Mouse (Mus musculus): ENCODE measurements around the gene Cacna2d4. TPM values are rescaled to one million over a fixed set of nuclear protein-coding genes. Genes with fewer than 3 reads are reported as not detected.

The Cacna2d4 gene
- polyA plus RNA-seq, 1 experiment from 2014 or later = 1.2 TPM

GRCm38 (mm10) chr6:119390728-119391127, 154.4 kb downstream of the Cacna2d4 start:
- H3K27ac ChIP-seq (ENCODE audit: low read depth, low read length) = no peak overlapping the region
- no peaks in the 10 kb centered on the region for H3K9me3 ChIP-seq (ENCODE audit: control insufficient read depth, low read length)
- no peak overlapping the region for H3K9ac ChIP-seq (ENCODE audit: low read depth, low read length)
- no peak for ATAC-seq
- WGBS = 91% methylated on average over 4 of the region's 4 CpGs
- H3K4me1 ChIP-seq (ENCODE audit: control insufficient read depth, insufficient read depth, low read depth, low read length) = peaks cover 15% of the 10 kb centered on the region
- H3K27me3 ChIP-seq (replicated peaks; ENCODE audit: control insufficient read depth, insufficient read depth, low read length) = no peaks in the 10 kb centered on the region
- no peak overlapping the region for H3K4me3 ChIP-seq (ENCODE audit: low read length)
- H3K36me3 ChIP-seq (ENCODE audit: control insufficient read depth, insufficient read depth, low read length) = no peaks in the 10 kb centered on the region
- H3K4me2 ChIP-seq (ENCODE audit: low read length) = no peak overlapping the region

DNA sequence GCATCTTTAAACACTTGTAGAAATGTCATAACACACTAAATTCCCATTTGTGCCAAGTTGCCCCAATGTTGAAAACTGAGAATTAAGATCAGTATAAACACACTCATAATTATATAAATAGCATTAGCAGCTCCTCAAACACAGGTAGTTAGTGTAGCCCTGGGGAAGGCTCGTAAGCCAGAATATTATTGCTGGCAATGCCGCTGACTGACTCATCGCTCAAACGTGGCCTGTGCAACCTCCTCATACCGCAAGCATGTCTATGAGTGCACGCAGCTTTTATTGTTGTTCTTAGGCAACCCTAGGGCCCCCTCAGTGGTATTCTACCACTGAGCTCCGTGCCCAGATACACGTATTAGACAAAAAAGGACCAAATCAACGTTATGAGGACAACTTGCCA, 156.5 kb downstream of the Cacna2d4 start:
- Histone ChIP-seq H3K27ac (ENCODE audit: low read depth, low read length) (no peak overlapping the region), H3K36me3 (ENCODE audit: control insufficient read depth, insufficient read depth, low read length) (no peaks in the 10 kb centered on the region), H3K4me3 (ENCODE audit: low read length) (no peak overlapping the region), H3K9ac (ENCODE audit: low read depth, low read length) (no peak overlapping the region), H3K27me3 (replicated peaks; ENCODE audit: control insufficient read depth, insufficient read depth, low read length) (no peaks in the 10 kb centered on the region), H3K4me1 (ENCODE audit: control insufficient read depth, insufficient read depth, low read depth, low read length) (peaks cover 5% of the 10 kb centered on the region), H3K4me2 (ENCODE audit: low read length) (no peak overlapping the region), H3K9me3 (ENCODE audit: control insufficient read depth, low read length) (no peaks in the 10 kb centered on the region)
- WGBS = 82% methylated on average over 9 of the region's 9 CpGs
- no peak for ATAC-seq

DNA sequence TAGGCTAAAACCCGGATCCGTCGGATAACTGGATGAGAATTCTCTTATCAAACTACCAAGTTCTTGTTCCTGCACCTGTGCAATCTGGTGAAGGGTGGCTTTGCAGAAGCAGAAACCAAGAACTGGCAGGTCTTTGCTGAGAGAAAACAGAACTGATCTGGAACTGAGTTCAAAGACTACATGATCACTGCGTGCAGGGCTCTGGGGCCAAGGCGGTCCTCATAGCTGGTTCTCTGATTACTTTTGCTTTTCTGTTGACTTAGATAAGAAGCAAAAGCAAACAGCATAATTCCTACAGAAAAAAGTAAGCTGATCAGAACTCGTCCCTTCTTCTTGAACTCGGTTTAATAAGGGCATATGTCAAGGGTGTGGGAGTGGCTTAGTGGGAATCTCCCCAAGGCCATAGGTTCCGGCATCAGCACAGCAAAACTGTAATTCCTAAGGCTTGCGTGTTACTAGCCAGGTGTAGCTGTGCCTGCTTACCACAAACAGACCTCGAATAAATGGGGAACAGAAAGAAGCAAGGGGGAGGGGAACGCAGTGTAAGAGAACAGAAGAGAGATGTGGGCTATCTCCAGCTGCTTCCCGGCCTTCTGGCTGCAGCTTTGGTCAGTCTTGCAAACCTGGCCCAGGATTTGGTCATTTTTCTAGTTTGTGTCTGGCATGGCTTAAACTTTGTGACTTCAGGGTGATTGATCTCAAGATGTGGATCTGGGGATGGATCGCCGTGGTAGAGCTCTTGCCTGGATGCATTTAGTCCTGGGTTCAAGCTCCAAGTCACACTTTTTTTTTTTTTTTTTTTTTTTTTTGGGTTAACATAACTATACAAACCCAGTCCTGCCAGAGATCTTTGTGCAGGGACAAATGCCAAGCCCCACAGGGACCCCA, 159.3 kb downstream of the Cacna2d4 start:
- H3K27me3 ChIP-seq (replicated peaks; ENCODE audit: control insufficient read depth, insufficient read depth, low read length) = no peaks in the 10 kb centered on the region
- ATAC-seq = no peak
- H3K9ac ChIP-seq (ENCODE audit: low read depth, low read length) = no peak overlapping the region
- H3K36me3 ChIP-seq (ENCODE audit: control insufficient read depth, insufficient read depth, low read length) = no peaks in the 10 kb centered on the region
- 87% methylated on average over 14 of the region's 14 CpGs for WGBS
- H3K27ac ChIP-seq (ENCODE audit: low read depth, low read length) = no peak overlapping the region
- H3K9me3 ChIP-seq (ENCODE audit: control insufficient read depth, low read length) = no peaks in the 10 kb centered on the region
- H3K4me1 ChIP-seq (ENCODE audit: control insufficient read depth, insufficient read depth, low read depth, low read length) = no peaks in the 10 kb centered on the region
- no peak overlapping the region for H3K4me2 ChIP-seq (ENCODE audit: low read length)
- no peak overlapping the region for H3K4me3 ChIP-seq (ENCODE audit: low read length)

GRCm38 (mm10) chr6:119396309-119396634, 159.9 kb downstream of the Cacna2d4 start:
- Histone ChIP-seq H3K4me1 (ENCODE audit: control insufficient read depth, insufficient read depth, low read depth, low read length) (no peaks in the 10 kb centered on the region), H3K9ac (ENCODE audit: low read depth, low read length) (no peak overlapping the region), H3K27ac (ENCODE audit: low read depth, low read length) (no peak overlapping the region), H3K27me3 (replicated peaks; ENCODE audit: control insufficient read depth, insufficient read depth, low read length) (no peaks in the 10 kb centered on the region), H3K4me2 (ENCODE audit: low read length) (no peak overlapping the region), H3K4me3 (ENCODE audit: low read length) (no peak overlapping the region), H3K36me3 (ENCODE audit: control insufficient read depth, insufficient read depth, low read length) (no peaks in the 10 kb centered on the region), H3K9me3 (ENCODE audit: control insufficient read depth, low read length) (no peaks in the 10 kb centered on the region)
- ATAC-seq = no peak
- WGBS = 80% methylated on average over 5 of the region's 5 CpGs

GRCm38 (mm10) chr6:119399371-119399770, 163.0 kb downstream of the Cacna2d4 start:
- H3K27ac ChIP-seq (ENCODE audit: low read depth, low read length) = no peak overlapping the region
- no peaks in the 10 kb centered on the region for H3K36me3 ChIP-seq (ENCODE audit: control insufficient read depth, insufficient read depth, low read length)
- H3K4me1 ChIP-seq (ENCODE audit: control insufficient read depth, insufficient read depth, low read depth, low read length) = no peaks in the 10 kb centered on the region
- 92% methylated on average over 3 of the region's 3 CpGs for WGBS
- no peaks in the 10 kb centered on the region for H3K9me3 ChIP-seq (ENCODE audit: control insufficient read depth, low read length)
- no peak overlapping the region for H3K4me3 ChIP-seq (ENCODE audit: low read length)
- no peak for ATAC-seq
- no peaks in the 10 kb centered on the region for H3K27me3 ChIP-seq (replicated peaks; ENCODE audit: control insufficient read depth, insufficient read depth, low read length)
- no peak overlapping the region for H3K9ac ChIP-seq (ENCODE audit: low read depth, low read length)
- no peak overlapping the region for H3K4me2 ChIP-seq (ENCODE audit: low read length)

GRCm38 (mm10) chr6:119400649-119401048, 164.3 kb downstream of the Cacna2d4 start:
- H3K9ac ChIP-seq (ENCODE audit: low read depth, low read length) = no peak overlapping the region
- no peaks in the 10 kb centered on the region for H3K9me3 ChIP-seq (ENCODE audit: control insufficient read depth, low read length)
- H3K4me3 ChIP-seq (ENCODE audit: low read length) = no peak overlapping the region
- no peaks in the 10 kb centered on the region for H3K36me3 ChIP-seq (ENCODE audit: control insufficient read depth, insufficient read depth, low read length)
- ATAC-seq = no peak
- H3K27me3 ChIP-seq (replicated peaks; ENCODE audit: control insufficient read depth, insufficient read depth, low read length) = no peaks in the 10 kb centered on the region
- H3K4me2 ChIP-seq (ENCODE audit: low read length) = no peak overlapping the region
- H3K4me1 ChIP-seq (ENCODE audit: control insufficient read depth, insufficient read depth, low read depth, low read length) = no peaks in the 10 kb centered on the region
- H3K27ac ChIP-seq (ENCODE audit: low read depth, low read length) = no peak overlapping the region
- WGBS = 87% methylated on average over 3 of the region's 3 CpGs

- Histone ChIP-seq H3K4me1 (ENCODE audit: control insufficient read depth, insufficient read depth, low read depth, low read length) (no peaks in the 10 kb centered on the region), H3K27me3 (replicated peaks; ENCODE audit: control insufficient read depth, insufficient read depth, low read length) (no peaks in the 10 kb centered on the region), H3K36me3 (ENCODE audit: control insufficient read depth, insufficient read depth, low read length) (no peaks in the 10 kb centered on the region), H3K27ac (ENCODE audit: low read depth, low read length) (no peak overlapping the region), H3K4me2 (ENCODE audit: low read length) (no peak overlapping the region), H3K9ac (ENCODE audit: low read depth, low read length) (no peak overlapping the region), H3K4me3 (ENCODE audit: low read length) (no peak overlapping the region), H3K9me3 (ENCODE audit: control insufficient read depth, low read length) (no peaks in the 10 kb centered on the region)
- WGBS = 88% methylated on average over 8 of the region's 8 CpGs
- ATAC-seq = no peak
Measured at GRCm38 (mm10) chr6:119401545-119402304, 165.4 kb downstream of the Cacna2d4 start.

Other genes with a start within 250 kb of the Cacna2d4 start
- 10.6 and 11.8 TPM in 2 replicates for gene Dcp1b, start 61.3 kb upstream of the Cacna2d4 start, polyA plus RNA-seq (2015; fragmentation: Nextera tagmentation; extraction: Ambion mirVana)
- 4.7 and 6.0 TPM in 2 replicates for gene Cacna1c, start 40.1 kb upstream of the Cacna2d4 start, polyA plus RNA-seq (2015; fragmentation: Nextera tagmentation; extraction: Ambion mirVana)
- 17.1 and 17.7 TPM in 2 replicates for gene Lrtm2, start 94.2 kb downstream of the Cacna2d4 start, polyA plus RNA-seq (2015; fragmentation: Nextera tagmentation; extraction: Ambion mirVana)
- gene Adipor2, start 181.2 kb downstream of the Cacna2d4 start, polyA plus RNA-seq (2015; fragmentation: Nextera tagmentation; extraction: Ambion mirVana) = 34.8 and 37.0 TPM in 2 replicates
- 1.9 and 2.1 TPM in 2 replicates for gene Fbxl14, start 243.1 kb downstream of the Cacna2d4 start, polyA plus RNA-seq (2015; fragmentation: Nextera tagmentation; extraction: Ambion mirVana)

Data from hindbrain, embryonic 16.5 days (tissue).